Mouse (Mus musculus) midbrain, embryonic 12.5 days (tissue): ENCODE measurements around the gene Chrne. TPM values are rescaled to one million over a fixed set of nuclear protein-coding genes. Genes with fewer than 3 reads are reported as not detected.
A peak's percentile ranks its signal among the peaks of the same experiment; 100 is the strongest.

Source experiments
- ATAC-seq: fragments of 200-750 bp; cut with Nextera tagmentation; 2 replicates; pipeline ENCODE4 v1.8.0; 2017; ENCODE audit warnings: low read depth, moderate TSS enrichment, moderate library complexity; ENCODE audit not compliant: low FRiP score
- H3K27ac ChIP-seq: fragments of 300-500 bp; sonication (generic); replicated peaks from 2 replicates; pipeline ENCODE4 v1.5.1; 2016; ENCODE audit warnings: mild to moderate bottlenecking
- H3K27me3 ChIP-seq: fragments of 300-500 bp; sonication (generic); 2 replicates; pipeline ENCODE4 v1.6.1; 2016; ENCODE audit warnings: mild to moderate bottlenecking
- H3K36me3 ChIP-seq: fragments of 300-500 bp; sonication (generic); 2 replicates; pipeline ENCODE4 v1.6.1; 2016
- H3K4me1 ChIP-seq: fragments of 300-500 bp; sonication (generic); 2 replicates; pipeline ENCODE4 v1.6.1; 2016
- H3K4me2 ChIP-seq: fragments of 300-500 bp; sonication (generic); replicated peaks from 2 replicates; pipeline ENCODE4 v1.6.1; 2016; ENCODE audit warnings: mild to moderate bottlenecking, moderate library complexity
- H3K4me3 ChIP-seq: fragments of 300-500 bp; sonication (generic); 2 replicates; pipeline ENCODE4 v1.5.1; 2016; ENCODE audit warnings: mild to moderate bottlenecking
- H3K9ac ChIP-seq: fragments of 300-500 bp; sonication (generic); replicated peaks from 2 replicates; pipeline ENCODE4 v1.6.1; 2016; ENCODE audit warnings: mild to moderate bottlenecking, moderate library complexity
- H3K9me3 ChIP-seq: fragments of 300-500 bp; sonication (generic); 2 replicates; pipeline ENCODE4 v1.6.1; 2016; ENCODE audit warnings: mild to moderate bottlenecking
- WGBS: fragments of 180-500 bp; shearing (Covaris S2); methylation state at CpG from one replicate; pipeline ENCODE4 v1.1.7; 2016; 5-methylcytosine and 5-hydroxymethylcytosine counted together
- polyA plus RNA-seq: library from polyadenylated mRNA; unstranded; fragments of >200 nt; fragmentation: Nextera tagmentation; extraction: Ambion mirVana; gene quantifications from 2 replicates; pipeline ENCODE4 v1.2.1, GENCODE M21; 2016

Chrne gene
- 0.32 TPM in 1 of 2 replicates, not detected in the other for polyA plus RNA-seq

GRCm38 (mm10) chr11:70619101-70619500, at the start of gene Chrne:
TSS of gene Chrne (minus strand) at chr11:70619216.
- Histone ChIP-seq H3K27ac (no peak within 1 kb of the TSS), H3K4me1 (peaks cover 13% of the 10 kb centered on the region), H3K4me3 (no peak within 1 kb of the TSS), H3K27me3 (peaks cover 20% of the 10 kb centered on the region), H3K9me3 (no peaks in the 10 kb centered on the region), H3K36me3 (no peaks in the 10 kb centered on the region), H3K9ac (no peak within 1 kb of the TSS), H3K4me2 (no peak within 1 kb of the TSS)
- 47% methylated on average over 1 of the region's 1 CpGs for WGBS
- no peak for ATAC-seq

- Histone ChIP-seq H3K4me3 (peak overlapping the region; percentile 67), H3K27me3 (no peaks in the 10 kb centered on the region), H3K9ac (peak overlapping the region; percentile 62), H3K36me3 (peaks cover 39% of the 10 kb centered on the region), H3K4me2 (peak overlapping the region; percentile 94), H3K27ac (peak overlapping the region; percentile 90), H3K4me1 (peaks cover 27% of the 10 kb centered on the region), H3K9me3 (no peaks in the 10 kb centered on the region)
- peak; percentile 27; the same call in 1 of the 2 replicates for ATAC-seq
- WGBS: 1% methylated on average over 15 of the region's 15 CpGs
Observed at GRCm38 (mm10) chr11:70668335-70668770, 49.3 kb upstream of the Chrne start.

GRCm38 (mm10) chr11:70667271-70668150, 48.5 kb upstream of the Chrne start:
- peaks cover 27% of the 10 kb centered on the region for H3K4me1 ChIP-seq

GRCm38 (mm10) chr11:70666687-70667086, 47.7 kb upstream of the Chrne start:
- Histone ChIP-seq H3K4me3 (no peak overlapping the region), H3K4me1 (peaks cover 27% of the 10 kb centered on the region), H3K27me3 (no peaks in the 10 kb centered on the region), H3K27ac (no peak overlapping the region), H3K4me2 (no peak overlapping the region), H3K36me3 (peaks cover 48% of the 10 kb centered on the region), H3K9ac (no peak overlapping the region), H3K9me3 (no peaks in the 10 kb centered on the region)
- no peak for ATAC-seq
- WGBS: 90% methylated on average over 8 of the region's 8 CpGs

More at GRCm38 (mm10) chr11:70667271-70668150, 48.5 kb upstream of the Chrne start:
- 79% methylated on average over 14 of the region's 14 CpGs for WGBS
- peak overlapping the region; percentile 62; the same call in 1 of the 2 replicates for H3K9ac ChIP-seq
- ATAC-seq: no peak
- peak overlapping the region; percentile 94 for H3K4me2 ChIP-seq
- peak overlapping the region; percentile 90; the same call in 1 of the 2 replicates for H3K27ac ChIP-seq
- H3K36me3 ChIP-seq: peaks cover 48% of the 10 kb centered on the region
- H3K4me3 ChIP-seq: peak overlapping the region; percentile 67
- no peaks in the 10 kb centered on the region for H3K9me3 ChIP-seq
- H3K27me3 ChIP-seq: no peaks in the 10 kb centered on the region

- 93% methylated on average over 9 of the region's 9 CpGs for WGBS
- no peak overlapping the region for H3K27ac ChIP-seq
- peaks cover 55% of the 10 kb centered on the region for H3K36me3 ChIP-seq
Observed at GRCm38 (mm10) chr11:70664741-70665140, 45.7 kb upstream of the Chrne start.

GRCm38 (mm10) chr11:70663957-70664356, 44.9 kb upstream of the Chrne start:
- Histone ChIP-seq H3K9ac (no peak overlapping the region), H3K4me3 (no peak overlapping the region), H3K4me2 (no peak overlapping the region), H3K27ac (no peak overlapping the region), H3K9me3 (no peaks in the 10 kb centered on the region), H3K27me3 (no peaks in the 10 kb centered on the region), H3K4me1 (peaks cover 15% of the 10 kb centered on the region), H3K36me3 (peaks cover 55% of the 10 kb centered on the region)
- WGBS: 95% methylated on average over 6 of the region's 6 CpGs
- ATAC-seq: no peak

More at GRCm38 (mm10) chr11:70664741-70665140, 45.7 kb upstream of the Chrne start:
- H3K4me2 ChIP-seq: no peak overlapping the region
- no peak overlapping the region for H3K4me3 ChIP-seq
- H3K4me1 ChIP-seq: peaks cover 15% of the 10 kb centered on the region
- H3K9ac ChIP-seq: no peak overlapping the region
- H3K27me3 ChIP-seq: no peaks in the 10 kb centered on the region
- no peak for ATAC-seq
- no peaks in the 10 kb centered on the region for H3K9me3 ChIP-seq

- Histone ChIP-seq H3K9ac (no peak overlapping the region), H3K9me3 (no peaks in the 10 kb centered on the region), H3K36me3 (peaks cover 55% of the 10 kb centered on the region), H3K27ac (no peak overlapping the region), H3K4me2 (no peak overlapping the region), H3K4me3 (no peak overlapping the region), H3K4me1 (peaks cover 12% of the 10 kb centered on the region), H3K27me3 (no peaks in the 10 kb centered on the region)
- WGBS: 88% methylated on average over 8 of the region's 8 CpGs
- no peak for ATAC-seq
Observed at GRCm38 (mm10) chr11:70663101-70663500, 44.1 kb upstream of the Chrne start.

GRCm38 (mm10) chr11:70660571-70660970, 41.6 kb upstream of the Chrne start:
- H3K27ac ChIP-seq: no peak overlapping the region
- no peak overlapping the region for H3K9ac ChIP-seq
- WGBS: 87% methylated on average over 8 of the region's 8 CpGs
- ATAC-seq: no peak
- H3K4me1 ChIP-seq: peaks cover 18% of the 10 kb centered on the region
- no peaks in the 10 kb centered on the region for H3K9me3 ChIP-seq
- H3K4me3 ChIP-seq: no peak overlapping the region
- peaks cover 50% of the 10 kb centered on the region for H3K36me3 ChIP-seq
- no peak overlapping the region for H3K4me2 ChIP-seq
- H3K27me3 ChIP-seq: peaks cover 8% of the 10 kb centered on the region; the same call in 1 of the 2 replicates

- Histone ChIP-seq H3K4me1 (peaks cover 23% of the 10 kb centered on the region), H3K9me3 (no peaks in the 10 kb centered on the region), H3K4me2 (no peak overlapping the region), H3K9ac (no peak overlapping the region), H3K27ac (no peak overlapping the region), H3K36me3 (peaks cover 34% of the 10 kb centered on the region), H3K27me3 (peaks cover 8% of the 10 kb centered on the region; the same call in 1 of the 2 replicates), H3K4me3 (no peak overlapping the region)
- no peak for ATAC-seq
- 78% methylated on average over 8 of the region's 8 CpGs for WGBS
Observed at GRCm38 (mm10) chr11:70658942-70659341, 39.9 kb upstream of the Chrne start.

GRCm38 (mm10) chr11:70658521-70658920, 39.5 kb upstream of the Chrne start:
- 95% methylated on average over 5 of the region's 5 CpGs for WGBS
- H3K4me3 ChIP-seq: no peak overlapping the region
- H3K4me2 ChIP-seq: no peak overlapping the region

GRCm38 (mm10) chr11:70657991-70658390, 39.0 kb upstream of the Chrne start:
- H3K27ac ChIP-seq: no peak overlapping the region

More at GRCm38 (mm10) chr11:70658521-70658920, 39.5 kb upstream of the Chrne start:
- H3K36me3 ChIP-seq: peaks cover 30% of the 10 kb centered on the region
- no peak overlapping the region for H3K9ac ChIP-seq
- peaks cover 23% of the 10 kb centered on the region for H3K4me1 ChIP-seq
- ATAC-seq: no peak
- peaks cover 8% of the 10 kb centered on the region; the same call in 1 of the 2 replicates for H3K27me3 ChIP-seq
- no peak overlapping the region for H3K27ac ChIP-seq
- H3K9me3 ChIP-seq: no peaks in the 10 kb centered on the region

GRCm38 (mm10) chr11:70657573-70657972, 38.6 kb upstream of the Chrne start:
- H3K4me2 ChIP-seq: no peak overlapping the region
- H3K27me3 ChIP-seq: peaks cover 8% of the 10 kb centered on the region; the same call in 1 of the 2 replicates
- 59% methylated on average over 6 of the region's 6 CpGs for WGBS
- peaks cover 30% of the 10 kb centered on the region for H3K4me1 ChIP-seq
- no peak overlapping the region for H3K9ac ChIP-seq
- no peak overlapping the region for H3K27ac ChIP-seq
- peaks cover 23% of the 10 kb centered on the region for H3K36me3 ChIP-seq
- no peaks in the 10 kb centered on the region for H3K9me3 ChIP-seq
- no peak overlapping the region for H3K4me3 ChIP-seq
- ATAC-seq: no peak

More at GRCm38 (mm10) chr11:70657991-70658390, 39.0 kb upstream of the Chrne start:
- WGBS: 65% methylated on average over 9 of the region's 9 CpGs
- H3K9ac ChIP-seq: no peak overlapping the region
- H3K36me3 ChIP-seq: peaks cover 25% of the 10 kb centered on the region
- H3K27me3 ChIP-seq: peaks cover 8% of the 10 kb centered on the region; the same call in 1 of the 2 replicates
- no peak overlapping the region for H3K4me2 ChIP-seq
- no peaks in the 10 kb centered on the region for H3K9me3 ChIP-seq
- H3K4me1 ChIP-seq: peaks cover 26% of the 10 kb centered on the region
- no peak overlapping the region for H3K4me3 ChIP-seq
- ATAC-seq: no peak
